Mouse (Mus musculus) MEL (cell line): ENCODE results near the gene Pxmp4. TPM values are rescaled to one million over a fixed set of nuclear protein-coding genes. Genes with fewer than 3 reads are reported as not detected.

Experiments
- DNase-seq: peaks from one replicate; pipeline ENCODE4 v3.0.0; 2011; ENCODE audit warnings: low read depth, low spot score
- H3K27ac ChIP-seq: 2 replicates; pipeline ENCODE4 v1.5.1; 2012; ENCODE audit warnings: low read depth, mild to moderate bottlenecking, control low read depth, low read length, moderate library complexity; ENCODE audit not compliant: control insufficient read depth
- H3K27me3 ChIP-seq, 2 experiments: fragments of 150-350 bp in 1 of 2; sonication (generic) in 1 of 2; 2 replicates each; pipeline ENCODE4 v1.6.1; 2012; ENCODE audit warnings: low read length in 2 of 2, mild to moderate bottlenecking in 2 of 2, improper control_type of control experiment in 1 of 2, moderate library complexity in 1 of 2; ENCODE audit not compliant: insufficient read depth in 2 of 2, control insufficient read depth in 1 of 2
- H3K36me3 ChIP-seq, 2 experiments: 2 replicates each; pipeline ENCODE4 v1.6.1; 2012 to 2014; ENCODE audit warnings: low read length in 2 of 2, improper control_type of control experiment in 1 of 2, inconsistent platforms in 1 of 2, mild to moderate bottlenecking in 1 of 2; ENCODE audit not compliant: insufficient read depth in 2 of 2, control insufficient read depth in 1 of 2
- H3K4me1 ChIP-seq, 2 experiments: fragments of 150-350 bp in 1 of 2; sonication (generic) in 1 of 2; 2 replicates each; pipeline ENCODE4 v1.6.1; 2012; ENCODE audit warnings: low read length in 2 of 2, improper control_type of control experiment in 1 of 2, mild to moderate bottlenecking in 1 of 2; ENCODE audit not compliant: insufficient read depth in 2 of 2, control insufficient read depth in 1 of 2
- H3K4me3 ChIP-seq, 2 experiments: fragments of 150-350 bp in 1 of 2; sonication (generic) in 1 of 2; 2 replicates each; pipeline ENCODE4 v1.5.1; 2012; ENCODE audit warnings: low read depth in 2 of 2, low read length in 2 of 2, mild to moderate bottlenecking in 2 of 2, moderate library complexity in 2 of 2, control low read depth in 1 of 2, improper control_type of control experiment in 1 of 2; ENCODE audit not compliant: control insufficient read depth in 1 of 2, insufficient read depth in 1 of 2
- H3K79me2 ChIP-seq: 2 replicates; pipeline ENCODE4 v1.6.1; 2012; ENCODE audit warnings: mild to moderate bottlenecking, low read length, moderate library complexity; ENCODE audit not compliant: control insufficient read depth, poor library complexity, insufficient read depth
- H3K9ac ChIP-seq: 2 replicates; pipeline ENCODE4 v1.6.1; 2012; ENCODE audit warnings: low read depth, mild to moderate bottlenecking, control low read depth, low read length, moderate library complexity; ENCODE audit not compliant: control insufficient read depth, poor library complexity, severe bottlenecking
- H3K9me3 ChIP-seq: fragments of 150-350 bp; sonication (generic); replicated peaks from 2 replicates; pipeline ENCODE4 v1.6.1; 2012; ENCODE audit warnings: mild to moderate bottlenecking, low read length, improper control_type of control experiment, moderate library complexity; ENCODE audit not compliant: insufficient read depth
- CHD2 ChIP-seq: IDR thresholded peaks from 2 replicates; pipeline ENCODE4 v1.6.1; 2011; ENCODE audit warnings: low read length, improper control_type of control experiment
- CTCF ChIP-seq, 3 experiments: IDR thresholded peaks in 2 of 3; conservative IDR thresholded peaks in 1 of 3; 2 replicates each; pipeline ENCODE4 v1.5.1; 2011 to 2012; ENCODE audit warnings: low read length in 3 of 3, low read depth in 2 of 3, mild to moderate bottlenecking in 2 of 3, improper control_type of control experiment in 1 of 3, inconsistent platforms in 1 of 3, mixed read lengths in 1 of 3, moderate library complexity in 1 of 3; ENCODE audit not compliant: control insufficient read depth in 1 of 3, insufficient read depth in 1 of 3, poor library complexity in 1 of 3, severe bottlenecking in 1 of 3
- ETS1 ChIP-seq: IDR thresholded peaks from 2 replicates; pipeline ENCODE4 v1.6.1; 2012; ENCODE audit warnings: low read depth, mild to moderate bottlenecking, inconsistent platforms, low read length, improper control_type of control experiment, moderate library complexity
- GABPA ChIP-seq: IDR thresholded peaks from 2 replicates; pipeline ENCODE4 v1.6.1; 2012; ENCODE audit warnings: low read depth, mild to moderate bottlenecking, inconsistent platforms, low read length, improper control_type of control experiment, moderate library complexity
- GATA1 ChIP-seq: IDR thresholded peaks from 2 replicates; pipeline ENCODE4 v1.6.1; 2011; ENCODE audit warnings: low read depth, low read length, improper control_type of control experiment
- HCFC1 ChIP-seq: IDR thresholded peaks from 2 replicates; pipeline ENCODE4 v1.6.1; 2012; ENCODE audit warnings: low read depth, mild to moderate bottlenecking, inconsistent platforms, low read length, improper control_type of control experiment, moderate library complexity
- MAFK ChIP-seq: IDR thresholded peaks from 2 replicates; pipeline ENCODE4 v1.6.1; 2011; ENCODE audit warnings: low read depth, mild to moderate bottlenecking, low read length, improper control_type of control experiment, borderline replicate concordance
- MAX ChIP-seq: IDR thresholded peaks from 2 replicates; pipeline ENCODE4 v1.6.1; 2011; ENCODE audit warnings: low read length, improper control_type of control experiment
- MEF2A ChIP-seq: IDR thresholded peaks from 2 replicates; pipeline ENCODE4 v1.6.1; 2014; ENCODE audit warnings: low read depth, mild to moderate bottlenecking, inconsistent platforms, low read length, improper control_type of control experiment; ENCODE audit not compliant: poor library complexity, insufficient replicate concordance, severe bottlenecking; ENCODE audit errors: extremely low read depth
- MXI1 ChIP-seq: IDR thresholded peaks from 2 replicates; pipeline ENCODE4 v1.6.1; 2011; ENCODE audit warnings: mild to moderate bottlenecking, low read depth, low read length, improper control_type of control experiment
- NELFE ChIP-seq: IDR thresholded peaks from 2 replicates; pipeline ENCODE4 v1.6.1; 2011; ENCODE audit warnings: low read depth, low read length, improper control_type of control experiment
- POLR2AphosphoS2 ChIP-seq: IDR thresholded peaks from 2 replicates; pipeline ENCODE4 v1.6.1; 2011; ENCODE audit warnings: low read length, improper control_type of control experiment
- RCOR1 ChIP-seq: IDR thresholded peaks from 2 replicates; pipeline ENCODE4 v1.6.1; 2012; ENCODE audit warnings: low read depth, mild to moderate bottlenecking, inconsistent platforms, low read length, improper control_type of control experiment
- SIN3A ChIP-seq: IDR thresholded peaks from 2 replicates; pipeline ENCODE4 v1.6.1; 2012; ENCODE audit warnings: low read length, improper control_type of control experiment, inconsistent platforms
- TBP ChIP-seq: IDR thresholded peaks from 2 replicates; pipeline ENCODE4 v1.8.0; 2011; ENCODE audit warnings: low read depth, low read length, improper control_type of control experiment
- UBTF ChIP-seq: IDR thresholded peaks from 2 replicates; pipeline ENCODE4 v1.6.1; 2012; ENCODE audit warnings: low read depth, mild to moderate bottlenecking, inconsistent platforms, low read length, improper control_type of control experiment, moderate library complexity, borderline replicate concordance; ENCODE audit not compliant: insufficient read depth
- USF1 ChIP-seq: IDR thresholded peaks from 2 replicates; pipeline ENCODE4 v1.6.1; 2014; ENCODE audit warnings: low read depth, mild to moderate bottlenecking, inconsistent platforms, low read length, improper control_type of control experiment, moderate library complexity
- USF2 ChIP-seq, 2 experiments: IDR thresholded peaks; 2 replicates each; pipeline ENCODE4 v1.6.1; 2011 to 2012; ENCODE audit warnings: improper control_type of control experiment in 2 of 2, low read length in 2 of 2, borderline replicate concordance in 1 of 2, inconsistent platforms in 1 of 2, low read depth in 1 of 2, mild to moderate bottlenecking in 1 of 2; ENCODE audit not compliant: insufficient read depth in 1 of 2
- ZKSCAN1 ChIP-seq: IDR thresholded peaks from 2 replicates; pipeline ENCODE4 v1.6.1; 2012; ENCODE audit warnings: low read depth, mild to moderate bottlenecking, inconsistent platforms, low read length, improper control_type of control experiment, moderate library complexity
- polyA plus RNA-seq, 2 experiments: library from polyadenylated mRNA; stranded (reverse) in 1 of 2; unstranded in 1 of 2; fragments of >175 nt in 1 of 2; fragments of >200 nt in 1 of 2; gene quantifications; 2 replicates each; pipeline versions ENCODE4 v1.2.1 to v1.2.4; 2012; ENCODE audit warnings: low replicate concordance in 2 of 2, low read depth in 1 of 2; ENCODE audit not compliant: insufficient read length in 2 of 2, insufficient read depth in 1 of 2, missing spikeins in 1 of 2
- total RNA-seq: library from RNA; depleted of rRNA; stranded (reverse); fragments of 300-350 nt; gene quantifications from 2 replicates; pipeline ENCODE4 v1.2.3, GENCODE M21; 2012

Gene Pxmp4
- total and polyA plus RNA-seq, 3 experiments, result 5.9 to 12.2 TPM; not detected in 1

GRCm38 (mm10) chr2:154593025-154593424, 10.5 kb downstream of the Pxmp4 start (continued):
- TF ChIP-seq MEF2A (no peak), MAFK (no peak), TBP (no peak), POLR2AphosphoS2 (no peak)
- TF ChIP-seq, all 39 proteins: peak for 3

DNA sequence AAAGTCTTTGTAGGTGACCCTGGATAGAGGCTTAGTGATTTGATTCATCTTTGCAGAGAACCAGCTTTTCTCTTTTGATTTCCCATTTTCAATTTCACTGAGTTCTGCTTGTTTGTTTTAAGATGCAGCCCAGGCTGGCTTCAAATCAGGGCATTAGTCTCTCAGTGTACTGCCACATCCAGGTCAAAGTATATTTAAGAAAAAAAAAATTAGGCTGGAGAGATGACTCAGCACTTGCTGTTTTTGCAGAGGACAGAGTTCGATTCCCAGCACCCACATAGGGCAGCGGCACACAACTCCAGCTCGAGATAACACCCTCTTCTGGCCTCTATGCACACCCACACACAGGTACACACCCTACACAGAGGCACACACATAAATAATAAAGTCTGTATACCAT, 12.3 kb downstream of the Pxmp4 start:
- no peak for DNase-seq
- Histone ChIP-seq H3K27me3 (no peaks in the 10 kb centered on the region), H3K36me3 (no peaks in the 10 kb centered on the region), H3K4me3 (no peak overlapping the region), H3K4me1 (0 out of 4 replicates have a peak, but pooled peaks cover 0 to 7% of the 10 kb centered on the region in 2 experiments), H3K9ac (no peak overlapping the region), H3K79me2 (no peaks in the 10 kb centered on the region), H3K27ac (no peak overlapping the region), H3K9me3 (no peaks in the 10 kb centered on the region)
- TF ChIP-seq USF2 (IDR thresholded peaks at IDR 0.05; ENCODE audit: borderline replicate concordance in 1 of 2, insufficient read depth in 1 of 2, low read depth in 1 of 2, low read length in 2 of 2), result no peak
- TF ChIP-seq GABPA, result no peak
- TF ChIP-seq MAX, result no peak
- TF ChIP-seq MEF2A, result no peak
- no peak for TF ChIP-seq NELFE
- TF ChIP-seq CTCF (IDR thresholded peaks at IDR 0.05 in 2 of 3, conservative IDR thresholded peaks at IDR 0.05 in 1 of 3; ENCODE audit: control insufficient read depth in 1 of 3, insufficient read depth in 1 of 3, low read depth in 2 of 3, low read length in 3 of 3, poor library complexity in 1 of 3, severe bottlenecking in 1 of 3), result no peak
- TF ChIP-seq UBTF, result no peak
- no peak for TF ChIP-seq ETS1
- no peak for TF ChIP-seq MXI1
- no peak for TF ChIP-seq ZKSCAN1
- TF ChIP-seq GATA1, result no peak
- no peak for TF ChIP-seq MAFK
- no peak for TF ChIP-seq TBP
- no peak for TF ChIP-seq CHD2
- no peak for TF ChIP-seq HCFC1
- no peak for TF ChIP-seq SIN3A
- TF ChIP-seq RCOR1, result no peak
- TF ChIP-seq USF1, result no peak
